Mouse (Mus musculus): ENCODE measurements around the gene Dse.

GRCm38 (mm10) chr10:34233931-34234745 is 26.6 kb upstream of the Dse start:
- TF ChIP-seq POLR2A (IDR thresholded peaks at IDR 0.05; ENCODE audit: control insufficient read depth, low read depth, low read length) = no peak
- no peak for TF ChIP-seq CTCF (IDR thresholded peaks at IDR 0.05; ENCODE audit: control insufficient read depth, insufficient read depth, insufficient replicate concordance, low read depth, low read length)

Data from testis, adult 2 months (tissue).